Mouse (Mus musculus) macrophage (primary cell): Measurements from ENCODE around the gene Cradd. TPM values are rescaled to one million over a fixed set of nuclear protein-coding genes. Genes with fewer than 3 reads are reported as not detected.

Experiments
- polyA plus RNA-seq: library from polyadenylated mRNA; stranded (reverse); fragments of 250-400 nt; gene quantifications from 3 replicates; pipeline ENCODE4 v1.2.4, GENCODE M21; 2018; ENCODE audit warnings: inconsistent platforms

Gene Cradd
- polyA plus RNA-seq, 1 experiment from 2014 or later, result 9.2 TPM

Other genes starting within 250 kb of the Cradd start
- gene Socs2, start 93.0 kb upstream of the Cradd start, polyA plus RNA-seq, result 0.91 to 1.5 TPM (median 1.1 TPM) in 3 replicates
- gene Mrpl42, start 177.8 kb upstream of the Cradd start, polyA plus RNA-seq, result 84.5 to 233 TPM (median 194 TPM) in 3 replicates
- 101 to 234 TPM (median 183 TPM) in 3 replicates for gene Ube2n, start 191.0 kb upstream of the Cradd start, polyA plus RNA-seq
- 29.6 to 34.9 TPM (median 34.1 TPM) in 3 replicates for gene Nudt4, start 240.0 kb upstream of the Cradd start, polyA plus RNA-seq